Mouse (Mus musculus): Measurements from ENCODE around the gene Nrcam.
A peak's percentile ranks its signal among the peaks of the same experiment; 100 is the strongest.

The Nrcam gene

DNA sequence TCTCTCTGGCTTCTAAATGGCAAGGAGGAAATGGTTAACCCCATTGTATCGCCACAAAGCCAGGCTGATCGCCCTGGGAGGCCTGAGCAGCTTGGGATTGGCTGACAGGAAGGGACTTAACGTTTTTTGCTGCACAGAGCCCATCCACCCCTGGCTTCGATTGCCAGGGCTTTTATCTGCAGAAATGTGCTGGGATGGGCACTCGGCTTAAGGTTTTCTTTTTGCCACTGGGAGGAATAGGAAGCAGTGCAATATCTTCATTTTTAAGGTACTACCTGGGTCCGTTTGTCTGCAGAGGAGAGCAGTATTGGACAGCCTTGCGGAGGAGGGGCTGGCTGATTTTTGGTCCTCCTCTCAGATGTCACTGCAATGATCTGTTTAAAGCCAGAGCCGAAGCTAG lies 110.2 kb downstream of the Nrcam start:
- no peak for DNase-seq

DNA sequence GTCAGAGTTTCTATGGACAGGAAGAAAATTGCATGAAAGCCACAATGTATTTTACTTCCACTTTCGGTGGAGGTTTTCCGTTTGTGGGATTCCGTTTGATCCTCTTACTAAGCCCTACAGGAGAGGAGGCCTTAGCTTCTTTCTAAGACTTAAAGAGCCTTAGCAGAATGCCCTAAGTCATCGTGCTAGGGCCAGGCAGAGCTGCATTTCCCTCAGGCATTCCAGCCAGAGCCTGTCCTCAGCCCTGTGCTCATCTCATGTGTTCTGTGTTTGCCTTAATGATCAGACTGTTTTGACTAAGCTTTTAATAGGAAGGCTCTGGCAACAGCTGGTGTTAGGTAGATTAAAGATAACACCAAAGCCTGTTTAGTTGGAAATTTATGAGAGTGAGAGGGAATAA lies 111.5 kb downstream of the Nrcam start:
- DNase-seq: no peak

DNA sequence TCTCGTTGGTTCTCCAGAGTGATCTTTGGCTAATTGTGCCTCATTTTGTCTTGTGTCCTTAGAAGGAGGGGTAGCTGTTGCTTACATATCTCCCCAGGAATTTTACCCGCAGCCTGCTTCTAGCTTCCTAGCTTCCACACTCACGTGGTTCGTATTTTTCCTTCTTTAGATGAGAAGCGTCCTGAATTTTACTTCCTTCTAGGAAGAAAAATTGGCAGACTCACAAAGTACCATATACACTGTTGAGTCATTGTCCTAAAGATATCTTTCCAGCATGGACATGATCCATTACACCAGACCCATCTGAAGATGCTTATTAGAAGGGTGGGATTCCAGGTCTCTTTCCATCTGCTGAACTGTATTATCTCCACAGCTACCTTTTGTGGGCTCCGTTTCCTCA lies 122.2 kb downstream of the Nrcam start:
- no peak for DNase-seq

DNA sequence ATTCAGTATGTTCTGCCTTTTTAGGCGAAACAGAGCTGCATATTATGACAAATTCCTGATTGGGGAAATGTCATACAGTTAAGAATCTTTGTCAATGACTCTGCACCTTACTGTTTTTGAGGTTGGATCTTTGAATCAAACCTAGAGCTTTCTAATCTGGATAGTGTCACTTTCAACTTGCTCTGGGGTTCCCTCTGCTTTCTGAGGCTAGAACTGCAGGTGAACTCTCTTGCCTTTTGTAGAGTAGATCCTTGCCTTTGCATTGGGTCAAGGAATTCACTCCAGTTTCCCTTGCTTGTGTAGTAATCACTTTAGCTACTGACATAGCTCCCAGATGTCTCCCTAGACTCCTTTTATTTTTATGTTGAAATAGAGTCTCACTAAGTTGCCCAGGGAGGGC lies 123.1 kb downstream of the Nrcam start:
- DNase-seq: peak; percentile 7

- DNase-seq: peak; percentile 8
Observed at GRCm38 (mm10) chr12:44453791-44454190, 125.1 kb downstream of the Nrcam start.

GRCm38 (mm10) chr12:44457961-44458360 lies 129.3 kb downstream of the Nrcam start:
- peak; percentile 40 for DNase-seq

DNA sequence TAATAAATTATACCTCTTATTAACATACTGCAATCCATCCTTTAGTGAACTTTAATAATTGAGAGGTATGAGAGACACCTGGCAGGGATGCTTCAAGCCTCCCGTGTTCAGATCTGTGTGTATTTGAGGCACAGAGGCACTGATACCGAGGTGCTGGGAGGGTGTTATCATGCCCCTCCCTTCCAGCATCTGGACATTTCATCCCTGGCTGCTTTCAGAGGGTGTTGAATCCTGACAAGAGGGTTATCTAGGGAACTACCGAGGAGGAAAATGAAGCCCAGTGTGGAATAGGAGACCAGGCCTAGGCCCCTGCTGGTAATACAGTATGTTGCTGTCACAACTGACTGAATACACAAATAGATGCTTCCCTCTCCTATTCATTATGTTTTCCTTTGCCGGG lies 133.8 kb downstream of the Nrcam start:
- no peak for DNase-seq

GRCm38 (mm10) chr12:44462976-44463375 lies 134.3 kb downstream of the Nrcam start:
- no peak for DNase-seq

DNA sequence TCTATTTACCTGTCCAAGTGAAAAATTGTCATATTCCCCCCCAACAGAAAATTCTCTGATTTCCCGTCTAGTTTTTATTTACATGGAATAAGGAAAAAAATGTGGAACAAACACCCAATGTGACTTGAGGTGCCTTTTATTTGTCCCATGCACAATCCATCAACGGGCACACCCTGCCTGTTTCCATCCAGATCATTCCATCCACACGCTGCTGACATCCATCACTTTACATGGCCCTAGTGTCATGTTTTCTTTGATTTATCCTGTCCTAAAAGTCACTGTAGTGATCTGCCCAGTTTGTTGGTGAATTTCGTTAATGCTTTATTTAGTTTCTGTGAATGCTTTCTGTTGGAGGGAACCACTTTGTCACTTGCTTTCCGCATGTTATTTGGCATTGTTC lies 142.4 kb downstream of the Nrcam start:
- no peak for DNase-seq

- DNase-seq: no peak
Observed at GRCm38 (mm10) chr12:44475355-44475754, 146.7 kb downstream of the Nrcam start.

DNA sequence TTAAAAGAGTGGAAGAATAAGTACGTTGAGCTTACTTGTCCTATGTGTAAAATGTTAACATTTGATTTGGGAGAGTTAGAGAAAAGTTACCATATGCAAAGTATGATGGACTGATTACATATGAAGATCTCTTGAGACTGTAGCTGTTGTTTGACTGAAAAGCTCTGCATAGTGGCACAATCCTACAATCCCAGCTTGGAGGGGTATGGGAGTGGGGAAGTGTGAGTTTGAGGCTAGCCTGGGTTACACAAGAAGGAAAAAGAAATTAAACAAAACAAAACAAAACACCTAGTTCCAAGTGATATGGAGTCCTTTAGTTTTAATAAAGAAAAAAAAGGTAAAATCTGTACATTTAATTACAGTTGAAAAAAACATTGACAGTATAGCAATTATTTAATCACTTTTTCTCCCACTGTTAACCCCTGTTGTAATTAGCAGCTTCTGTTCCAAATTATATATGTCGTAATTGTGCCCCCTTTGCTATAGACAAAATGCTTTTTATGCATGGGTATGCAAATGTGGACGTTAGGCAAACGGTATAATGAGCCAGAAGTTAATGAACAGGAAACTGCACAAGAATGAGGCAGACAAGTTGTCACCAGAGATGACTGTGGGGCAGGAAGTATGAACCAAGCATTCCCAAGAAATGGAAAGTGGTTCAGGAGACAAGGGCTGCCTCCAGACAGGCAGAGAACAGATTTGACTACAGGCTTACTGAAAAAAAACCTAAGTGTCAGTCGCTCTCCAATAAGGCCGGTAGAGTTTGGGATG lies 150.8 kb downstream of the Nrcam start:
- no peak for DNase-seq

DNA sequence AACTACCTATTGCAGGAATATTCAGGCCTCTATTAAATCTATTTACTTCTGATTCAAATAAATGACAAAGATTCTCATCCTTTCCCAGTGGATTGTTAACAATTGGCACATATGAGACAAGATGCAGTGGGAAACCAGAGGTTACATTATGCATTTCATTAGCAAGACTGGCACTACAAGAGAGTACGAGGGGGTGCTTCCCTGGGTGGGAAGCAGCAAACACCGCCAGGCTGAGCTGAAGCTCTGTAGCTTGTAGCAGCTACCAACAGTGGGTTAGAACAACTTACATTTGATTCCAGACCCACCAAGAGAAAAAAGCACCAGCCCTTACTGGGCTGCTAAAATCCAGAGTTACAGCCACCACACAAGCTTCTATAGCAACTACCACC lies 151.3 kb downstream of the Nrcam start:
- no peak for DNase-seq

DNA sequence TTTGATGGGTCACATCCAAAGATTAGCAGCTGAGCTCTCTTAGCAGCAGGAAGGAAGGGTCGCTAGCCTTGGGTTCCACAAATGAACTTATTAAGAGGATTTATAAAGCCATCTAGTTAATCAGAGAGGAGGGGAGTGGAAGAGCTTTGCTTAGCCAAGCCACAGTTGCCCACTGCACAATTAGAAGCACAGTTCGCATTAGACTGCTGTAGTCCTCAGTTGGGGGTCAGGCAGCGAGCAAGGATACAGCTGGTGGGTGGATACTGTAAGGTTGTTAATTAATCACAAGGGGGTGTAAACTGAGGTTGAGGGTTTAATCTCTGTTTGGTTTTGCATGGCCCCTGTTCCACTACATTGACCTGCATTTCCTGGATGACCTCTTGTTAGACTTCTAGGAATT lies 152.7 kb downstream of the Nrcam start:
- DNase-seq: no peak

GRCm38 (mm10) chr12:44492759-44493479 lies 164.2 kb downstream of the Nrcam start:
- DNase-seq: peak; percentile 57

DNA sequence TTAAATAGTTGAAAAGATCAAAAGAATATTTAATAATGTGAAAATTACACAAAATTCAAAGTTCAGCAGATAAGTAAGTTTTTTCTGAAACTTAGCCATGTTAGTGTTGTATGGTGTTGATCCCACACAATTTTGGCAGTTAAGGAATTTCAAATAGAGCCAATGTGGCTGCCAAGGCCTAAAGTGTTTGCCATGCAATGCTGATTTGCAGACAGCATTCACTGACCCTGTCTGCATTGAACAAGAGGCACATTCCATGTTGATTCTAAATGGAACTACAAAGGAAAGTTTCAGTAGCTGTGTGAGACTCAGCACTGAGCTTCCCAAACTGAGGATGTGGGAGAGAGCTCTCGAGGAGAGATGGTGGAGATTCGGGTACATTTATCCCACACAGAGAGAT lies 169.1 kb downstream of the Nrcam start:
- DNase-seq: no peak

GRCm38 (mm10) chr12:44498872-44499271 lies 170.2 kb downstream of the Nrcam start:
- no peak for DNase-seq

DNA sequence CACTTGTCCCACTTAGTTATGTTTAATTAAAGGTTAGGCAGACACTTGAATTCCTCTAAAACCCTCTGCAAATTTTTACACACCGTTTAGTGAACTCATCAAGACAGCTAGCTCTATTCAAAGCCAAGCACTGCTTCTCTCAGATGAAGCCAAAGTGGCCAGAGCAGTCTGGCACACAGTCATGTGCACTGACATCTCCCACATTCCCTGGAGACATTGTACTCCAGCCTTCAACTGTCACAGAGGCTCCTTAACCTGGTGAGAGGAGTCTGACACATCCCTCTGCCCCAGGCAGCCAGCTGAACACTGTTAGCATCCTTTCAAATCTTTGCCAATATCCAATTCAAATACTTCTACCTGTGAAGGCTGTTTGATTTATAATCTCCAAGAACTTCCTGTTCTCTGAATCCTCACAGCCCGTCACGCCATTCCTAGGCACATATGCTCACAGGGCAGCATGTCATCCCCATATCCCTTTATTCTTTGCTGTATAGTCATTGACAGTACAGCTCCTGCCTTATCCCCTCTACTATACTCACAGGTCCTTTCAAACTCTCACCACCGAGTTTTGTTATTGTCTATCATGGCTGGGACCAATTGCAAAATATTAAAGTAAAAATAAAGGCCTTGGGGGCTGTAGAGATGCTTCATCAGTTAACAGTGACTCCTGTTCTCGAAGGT lies 173.3 kb downstream of the Nrcam start:
- DNase-seq: no peak

- DNase-seq: no peak
Observed at GRCm38 (mm10) chr12:44503737-44504136, 175.1 kb downstream of the Nrcam start.

DNA sequence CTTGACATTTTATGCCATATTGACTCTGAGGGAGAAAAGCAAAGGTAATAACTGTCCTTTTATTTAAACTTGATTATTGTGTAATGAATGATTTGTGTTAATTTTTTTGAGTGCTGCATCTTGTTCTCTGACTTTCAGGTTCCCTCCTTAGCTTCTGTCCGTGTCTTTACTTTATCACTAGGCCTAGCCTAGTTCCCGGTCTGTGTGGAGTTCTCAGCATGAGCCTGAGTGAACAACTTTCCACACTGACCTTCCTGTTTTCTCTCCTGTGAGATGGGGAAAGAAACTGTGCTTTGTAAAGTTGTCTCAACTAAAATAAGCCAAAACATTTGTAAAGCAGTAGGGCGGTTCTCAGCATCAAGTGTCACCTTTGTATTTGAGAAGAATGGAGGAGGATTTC lies 179.9 kb downstream of the Nrcam start:
- no peak for DNase-seq

GRCm38 (mm10) chr12:44509406-44510104 lies 180.9 kb downstream of the Nrcam start:
- no peak for DNase-seq

DNA sequence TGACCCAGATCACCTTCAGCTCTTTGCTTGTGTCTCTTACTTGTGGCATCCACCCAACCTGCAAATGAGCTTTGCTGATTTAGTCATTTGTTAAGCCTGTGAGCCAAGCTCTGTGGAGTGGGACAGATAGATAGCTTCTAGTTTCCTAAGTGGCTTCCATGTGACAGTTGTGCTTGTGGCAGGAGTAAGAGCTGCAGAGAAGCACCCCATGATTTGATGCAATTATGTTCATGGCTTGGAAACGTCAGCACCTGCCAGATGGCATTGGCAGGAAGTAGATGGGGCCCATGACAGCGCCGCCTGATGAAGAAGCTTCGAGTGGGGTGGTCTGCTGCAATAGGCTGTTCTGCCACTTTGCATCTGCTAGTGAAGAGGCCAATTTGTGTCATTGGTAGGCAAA lies 186.4 kb downstream of the Nrcam start:
- no peak for DNase-seq

- no peak for DNase-seq
Observed at GRCm38 (mm10) chr12:44519440-44520141, 190.9 kb downstream of the Nrcam start.

DNA sequence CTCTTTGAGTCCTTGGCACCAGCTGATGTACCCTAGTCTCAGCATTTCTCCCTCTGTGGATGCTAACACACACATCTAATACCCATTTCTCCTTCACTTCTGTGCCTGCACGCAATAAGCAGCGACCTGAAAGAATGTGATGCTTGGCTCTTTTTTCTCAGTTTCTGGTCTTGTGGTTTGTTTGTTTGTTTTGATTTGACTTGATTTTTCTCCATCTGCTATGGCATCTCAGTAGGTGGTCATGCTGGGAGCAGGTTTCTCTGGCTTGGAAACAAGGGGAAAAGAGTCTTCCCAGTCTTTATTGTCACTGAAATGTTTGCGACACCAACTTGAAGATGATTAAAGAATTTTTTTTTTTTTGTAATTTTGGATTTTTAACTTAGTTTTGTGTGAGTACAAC lies 192.8 kb downstream of the Nrcam start:
- no peak for DNase-seq
